Mouse (Mus musculus): ENCODE data around the gene Glipr1l2. TPM values are rescaled to one million over a fixed set of nuclear protein-coding genes. Genes with fewer than 3 reads are reported as not detected.

Gene Glipr1l2
- polyA plus RNA-seq, 1 experiment from 2014 or later, result not detected

Other genes with a start within 250 kb of the Glipr1l2 start
- 48.7 and 49.2 TPM in 2 replicates for gene Krr1, start 110.7 kb upstream of the Glipr1l2 start, polyA plus RNA-seq (2014; fragmentation: Nextera tagmentation; extraction: Ambion mirVana)
- gene Glipr1, start 80.7 kb upstream of the Glipr1l2 start, polyA plus RNA-seq (2014; fragmentation: Nextera tagmentation; extraction: Ambion mirVana), result 8.2 and 13.6 TPM in 2 replicates
- not detected in 2 replicates for gene Glipr1l1, start 23.2 kb upstream of the Glipr1l2 start, polyA plus RNA-seq (2014; fragmentation: Nextera tagmentation; extraction: Ambion mirVana)
- not detected in 2 replicates for gene Glipr1l3, start 77.0 kb downstream of the Glipr1l2 start, polyA plus RNA-seq (2014; fragmentation: Nextera tagmentation; extraction: Ambion mirVana)
- gene Caps2, start 80.3 kb downstream of the Glipr1l2 start, polyA plus RNA-seq (2014; fragmentation: Nextera tagmentation; extraction: Ambion mirVana), result 0.14 and 0.83 TPM in 2 replicates
- gene Kcnc2, start 187.8 kb downstream of the Glipr1l2 start, polyA plus RNA-seq (2014; fragmentation: Nextera tagmentation; extraction: Ambion mirVana), result 0.88 and 1.2 TPM in 2 replicates